Mouse (Mus musculus) spleen, adult 2 months (tissue): ENCODE data around the gene Atoh1. TPM values are rescaled to one million over a fixed set of nuclear protein-coding genes. Genes with fewer than 3 reads are reported as not detected.

ENCODE experiments used
- DNase-seq, 2 experiments: peaks; one replicate each; pipeline versions ENCODE4 v3.0.0 to v3.0.0-alpha.2; 2012 to 2021; ENCODE audit warnings: low spot score in 2 of 2, low read depth in 1 of 2
- H3K27ac ChIP-seq: fragments of 200-500 bp; 2 replicates; pipeline ENCODE4 v1.5.1; 2012; ENCODE audit warnings: low read length, inconsistent platforms; ENCODE audit not compliant: insufficient read depth
- H3K27me3 ChIP-seq: fragments of 200-500 bp; 2 replicates; pipeline ENCODE4 v1.6.1; 2012; ENCODE audit warnings: mild to moderate bottlenecking, moderate library complexity, low read length, inconsistent platforms; ENCODE audit not compliant: control insufficient read depth, insufficient read depth
- H3K36me3 ChIP-seq: fragments of 200-500 bp; 2 replicates; pipeline ENCODE4 v1.6.1; 2012; ENCODE audit warnings: mild to moderate bottlenecking, low read length, inconsistent platforms; ENCODE audit not compliant: control insufficient read depth, insufficient read depth
- H3K4me1 ChIP-seq: fragments of 200-500 bp; 2 replicates; pipeline ENCODE4 v1.6.1; 2011; ENCODE audit warnings: inconsistent platforms; ENCODE audit not compliant: control insufficient read depth, insufficient read depth, insufficient read length
- H3K4me3 ChIP-seq: fragments of 200-500 bp; 2 replicates; pipeline ENCODE4 v1.5.1; 2011; ENCODE audit warnings: mild to moderate bottlenecking, inconsistent platforms; ENCODE audit not compliant: insufficient read depth, insufficient read length; ENCODE audit errors: extremely low read depth
- CTCF ChIP-seq: fragments of 200-500 bp; IDR thresholded peaks from 2 replicates; pipeline ENCODE4 v1.5.1; 2011; ENCODE audit warnings: mild to moderate bottlenecking, inconsistent platforms; ENCODE audit not compliant: insufficient read depth, insufficient read length, insufficient replicate concordance; ENCODE audit errors: extremely low read depth
- POLR2A ChIP-seq: fragments of 200-500 bp; IDR thresholded peaks from 2 replicates; pipeline ENCODE4 v1.6.1; 2011; ENCODE audit warnings: low read depth, low read length, inconsistent platforms
- WGBS: fragments of 180-500 bp; shearing (Covaris S2); methylation state at CpG from one replicate; pipeline ENCODE4 v1.1.7; 2018; 5-methylcytosine and 5-hydroxymethylcytosine counted together
- polyA plus RNA-seq: library from polyadenylated mRNA; depleted of rRNA; stranded (reverse); fragments of >200 nt; gene quantifications from 2 replicates; pipeline ENCODE4 v1.2.3, GENCODE M21; 2012; rRNA removed

Gene Atoh1
- not detected in 2 replicates for polyA plus RNA-seq

GRCm38 (mm10) chr6:64728499-64729198 is at the start of gene Atoh1:
Gene Atoh1 (plus strand): TSS chr6:64729125.
- Histone ChIP-seq H3K27ac (no peak within 1 kb of the TSS), H3K36me3 (no peaks in the 10 kb centered on the region), H3K27me3 (peaks cover 19% of the 10 kb centered on the region), H3K4me1 (no peaks in the 10 kb centered on the region), H3K4me3 (peak within 1 kb of the TSS; percentile 17; the same call in 1 of the 2 replicates)
- WGBS: 2% methylated on average over 34 of the region's 34 CpGs
- TF ChIP-seq POLR2A (no peak), CTCF (no peak)
- DNase-seq: no peak

GRCm38 (mm10) chr6:64683974-64684373 is 45.0 kb upstream of the Atoh1 start:
- Histone ChIP-seq H3K27me3 (no peaks in the 10 kb centered on the region), H3K4me3 (no peak overlapping the region), H3K36me3 (no peaks in the 10 kb centered on the region), H3K4me1 (no peaks in the 10 kb centered on the region), H3K27ac (no peak overlapping the region)
- 42% methylated on average over 9 of the region's 9 CpGs for WGBS
- TF ChIP-seq CTCF (no peak), POLR2A (no peak)
- no peak for DNase-seq

- Histone ChIP-seq H3K27me3 (no peaks in the 10 kb centered on the region), H3K36me3 (no peaks in the 10 kb centered on the region), H3K27ac (no peak overlapping the region), H3K4me3 (no peak overlapping the region), H3K4me1 (no peaks in the 10 kb centered on the region)
- no peak for DNase-seq
- TF ChIP-seq CTCF (no peak), POLR2A (no peak)
- WGBS: 1% methylated on average over 5 of the region's 5 CpGs
These were observed 44.0 kb upstream of the Atoh1 start for GRCm38 (mm10) chr6:64684973-64685372.

GRCm38 (mm10) chr6:64688181-64688944 is 40.6 kb upstream of the Atoh1 start:
- H3K27ac ChIP-seq: no peak overlapping the region
- H3K4me1 ChIP-seq: no peaks in the 10 kb centered on the region
- H3K4me3 ChIP-seq: no peak overlapping the region
- WGBS: 14% methylated on average over 19 of the region's 19 CpGs
- TF ChIP-seq POLR2A (no peak), CTCF (no peak)
- DNase-seq: no peak
- no peaks in the 10 kb centered on the region for H3K36me3 ChIP-seq
- H3K27me3 ChIP-seq: no peaks in the 10 kb centered on the region

GRCm38 (mm10) chr6:64694688-64695087 is 34.2 kb upstream of the Atoh1 start:
- TF ChIP-seq CTCF (no peak), POLR2A (no peak)
- 72% methylated on average over 7 of the region's 7 CpGs for WGBS
- H3K27ac ChIP-seq: no peak overlapping the region
- no peak for DNase-seq
- H3K4me3 ChIP-seq: no peak overlapping the region
- no peaks in the 10 kb centered on the region for H3K36me3 ChIP-seq
- no peaks in the 10 kb centered on the region for H3K27me3 ChIP-seq
- no peaks in the 10 kb centered on the region for H3K4me1 ChIP-seq

GRCm38 (mm10) chr6:64703659-64704058 is 25.3 kb upstream of the Atoh1 start:
- no peak overlapping the region for H3K27ac ChIP-seq
- H3K36me3 ChIP-seq: no peaks in the 10 kb centered on the region
- TF ChIP-seq CTCF (no peak), POLR2A (no peak)
- no peaks in the 10 kb centered on the region for H3K4me1 ChIP-seq
- WGBS: 76% methylated on average over 2 of the region's 2 CpGs
- no peak overlapping the region for H3K4me3 ChIP-seq
- no peaks in the 10 kb centered on the region for H3K27me3 ChIP-seq
- DNase-seq: no peak
